Comparison of ENCODE assay signal across 18 mouse cellular contexts in genomic region chr10:42027337-42027736, GRCm38 (mm10). TPM values are rescaled to one million over a fixed set of nuclear protein-coding genes. Genes with fewer than 3 reads are reported as not detected.
DNase-seq lines count a peak whose midpoint lies in the region; ATAC-seq and TF ChIP-seq lines count a peak whose summit lies in the region.
"Had no signal": no experiment of that assay in that cellular context is flagged by ENCODE, and none has a peak within 500 bp of the region (broad histone marks: within the 10 kb centered on the region; RNA-seq: fewer than 3 reads in every experiment).

No protein-coding gene starts in this region.

- H3K4me2 ChIP-seq in neural tube, embryonic 13.5 days = 0 out of 2 replicates have a peak overlapping the region, but pooled peaks have one; percentile 7
- peak overlapping the region; percentile 38 for H3K4me2 ChIP-seq in intestine, postnatal 0 days (replicated peaks; ENCODE audit: low read depth)
- H3K4me2 ChIP-seq: embryonic facial prominence, embryonic 13.5 days; limb, embryonic 12.5 days; liver, embryonic 12.5 days; midbrain, embryonic 12.5 days had no signal

- H3K27me3 ChIP-seq in neural tube, embryonic 13.5 days = no peaks in the 10 kb centered on the region
- H3K27me3 ChIP-seq in intestine, postnatal 0 days (replicated peaks; ENCODE audit: control insufficient read depth, insufficient read depth, low read length) = no peaks in the 10 kb centered on the region
- H3K27me3 ChIP-seq: embryonic facial prominence, embryonic 13.5 days; limb, embryonic 12.5 days; liver, embryonic 12.5 days; midbrain, embryonic 12.5 days had no signal

- H3K4me3 ChIP-seq in layer of hippocampus, adult 2 months = peak overlapping the region; percentile 18
- H3K4me3 ChIP-seq in neural tube, embryonic 13.5 days = no peak overlapping the region
- H3K4me3 ChIP-seq in intestine, postnatal 0 days (ENCODE audit: low read depth, low read length) = no peak overlapping the region
- H3K4me3 ChIP-seq: embryonic facial prominence, embryonic 13.5 days; limb, embryonic 12.5 days; liver, embryonic 12.5 days; midbrain, embryonic 12.5 days had no signal

- DNase-seq in layer of hippocampus, adult 2 months (ENCODE audit: low spot score in 2 of 2) = peak in 1 of 2 experiments; percentile 23
- no peak for DNase-seq in layer of hippocampus, postnatal 25 days (ENCODE audit: extremely low spot score in 1 of 2, low spot score in 1 of 2)
- DNase-seq in neural tube, embryonic 10.5 days (ENCODE audit: extremely low spot score, low spot score) = no peak
- DNase-seq in spleen, adult 12 weeks (ENCODE audit: low spot score) = no peak
- no peak for DNase-seq in heart, adult 18-20 months
- DNase-seq: cerebellum, adult 8-10 months; gastrocnemius, postnatal 25 days; kidney, postnatal 36 days; layer of hippocampus, adult 9-11 months; right cerebral cortex, postnatal 14 days; thymus, postnatal 25 days had no signal

- 69% methylated on average over 11 of the region's 11 CpGs for WGBS in neural tube, embryonic 13.5 days
- 65% methylated on average over 11 of the region's 11 CpGs for WGBS in intestine, postnatal 0 days

- H3K4me1 ChIP-seq in neural tube, embryonic 13.5 days (replicated peaks) = peaks cover 5% of the 10 kb centered on the region; the same call in 1 of the 2 replicates
- H3K4me1 ChIP-seq in intestine, postnatal 0 days (replicated peaks; ENCODE audit: control insufficient read depth, insufficient read depth, low read length) = no peaks in the 10 kb centered on the region

- H3K9me3 ChIP-seq in neural tube, embryonic 13.5 days = no peaks in the 10 kb centered on the region
- H3K9me3 ChIP-seq in intestine, postnatal 0 days (ENCODE audit: control insufficient read depth) = no peaks in the 10 kb centered on the region
- H3K9me3 ChIP-seq: embryonic facial prominence, embryonic 13.5 days; limb, embryonic 12.5 days; liver, embryonic 12.5 days; midbrain, embryonic 12.5 days had no signal

- no peak overlapping the region for H3K9ac ChIP-seq in neural tube, embryonic 13.5 days
- no peak overlapping the region for H3K9ac ChIP-seq in intestine, postnatal 0 days (ENCODE audit: low read depth, low read length)
- H3K9ac ChIP-seq: embryonic facial prominence, embryonic 13.5 days; limb, embryonic 12.5 days; liver, embryonic 12.5 days; midbrain, embryonic 12.5 days had no signal

- no peak for ATAC-seq in neural tube, embryonic 13.5 days (ENCODE audit: low read depth)
- no peak for ATAC-seq in intestine, postnatal 0 days
- ATAC-seq: forebrain, embryonic 14.5 days; liver, embryonic 12.5 days had no signal

- H3K27ac ChIP-seq in layer of hippocampus, adult 2 months = no peak overlapping the region
- H3K27ac ChIP-seq in neural tube, embryonic 13.5 days (replicated peaks) = no peak overlapping the region
- no peak overlapping the region for H3K27ac ChIP-seq in intestine, postnatal 0 days (ENCODE audit: low read depth, low read length)
- H3K27ac ChIP-seq: embryonic facial prominence, embryonic 13.5 days; limb, embryonic 12.5 days; liver, embryonic 12.5 days; midbrain, embryonic 12.5 days had no signal

- TF ChIP-seq CTCF in layer of hippocampus, adult 2 months (conservative IDR thresholded peaks at IDR 0.05) = no peak
- TF ChIP-seq CTCF in intestine, postnatal 0 days (IDR thresholded peaks at IDR 0.05; ENCODE audit: low read depth) = no peak

- H3K36me3 ChIP-seq in neural tube, embryonic 13.5 days = no peaks in the 10 kb centered on the region
- H3K36me3 ChIP-seq in intestine, postnatal 0 days (ENCODE audit: control insufficient read depth, insufficient read depth) = no peaks in the 10 kb centered on the region
- H3K36me3 ChIP-seq: embryonic facial prominence, embryonic 13.5 days; limb, embryonic 12.5 days; liver, embryonic 12.5 days; midbrain, embryonic 12.5 days had no signal

RNA-seq across cellular contexts. Expression of gene Armc2, which starts 9.1 kb away (rescaled TPM):
- total RNA-seq in layer of hippocampus, adult 2 months (2021) = 10 to 100 TPM; 11.1 to 11.8 TPM
- total RNA-seq in layer of hippocampus, postnatal 25 days (2021) = 1 to 10 TPM; 7.9 to 8.2 TPM
- 6.0 and 7.5 TPM in 2 replicates for polyA plus RNA-seq in neural tube, embryonic 13.5 days (2015; fragmentation: Nextera tagmentation; extraction: Ambion mirVana)
- polyA plus RNA-seq in intestine, postnatal 0 days (2015; fragmentation: Nextera tagmentation; extraction: Ambion mirVana) = 0.77 and 1.2 TPM in 2 replicates
- total RNA-seq in heart, adult 18-20 months (2021) = 10 to 100 TPM; 18.4 to 22.6 TPM
